Mouse (Mus musculus) kidney, adult 2 months (tissue): Measurements from ENCODE around the gene 9430038I01Rik.

Source experiments
- CTCF ChIP-seq: fragments of 200-500 bp; conservative IDR thresholded peaks from 2 replicates; pipeline ENCODE4 v1.5.1; 2011; ENCODE audit warnings: low read depth, mild to moderate bottlenecking, control low read depth, low read length, moderate library complexity, mixed read lengths; ENCODE audit not compliant: insufficient read depth, insufficient read length
- POLR2A ChIP-seq: fragments of 200-500 bp; IDR thresholded peaks from one replicate; pipeline ENCODE4 v1.6.1; 2011; ENCODE audit warnings: low read depth, low read length, control low read depth

GRCm38 (mm10) chr7:137431769-137432603 is 21.4 kb upstream of the 9430038I01Rik start:
- TF ChIP-seq CTCF (no peak), POLR2A (no peak)
